Mouse (Mus musculus): ENCODE measurements at regions not wholly inside any gene's neighbourhood (a gene's known extent, or its start where the extent isn't known, plus 50 kb on each side); places are given as distances from the start of the nearest gene placed in this dataset.

GRCm38 (mm10) chr12:102076298-102076697 lies 52.2 kb upstream of the Slc24a4 start:
- Histone ChIP-seq H3K4me3 (no peak overlapping the region), H3K4me2 (no peak overlapping the region), H3K27ac (no peak overlapping the region), H3K9me3 (no peaks in the 10 kb centered on the region), H3K36me3 (no peaks in the 10 kb centered on the region), H3K27me3 (no peaks in the 10 kb centered on the region), H3K9ac (no peak overlapping the region), H3K4me1 (replicated peaks) (0 out of 2 replicates have a peak, but pooled peaks cover 7% of the 10 kb centered on the region)
- WGBS = 64% methylated on average over 5 of the region's 5 CpGs
- ATAC-seq (ENCODE audit: low FRiP score) = no peak
